Mouse (Mus musculus) MEL (cell line): ENCODE data around the gene Nanos3. TPM values are rescaled to one million over a fixed set of nuclear protein-coding genes. Genes with fewer than 3 reads are reported as not detected.

Experiments
- DNase-seq: peaks from one replicate; pipeline ENCODE4 v3.0.0; 2011; ENCODE audit warnings: low read depth, low spot score
- H3K27ac ChIP-seq: 2 replicates; pipeline ENCODE4 v1.5.1; 2012; ENCODE audit warnings: low read depth, mild to moderate bottlenecking, control low read depth, low read length, moderate library complexity; ENCODE audit not compliant: control insufficient read depth
- H3K27me3 ChIP-seq, 2 experiments: fragments of 150-350 bp in 1 of 2; sonication (generic) in 1 of 2; 2 replicates each; pipeline ENCODE4 v1.6.1; 2012; ENCODE audit warnings: low read length in 2 of 2, mild to moderate bottlenecking in 2 of 2, improper control_type of control experiment in 1 of 2, moderate library complexity in 1 of 2; ENCODE audit not compliant: insufficient read depth in 2 of 2, control insufficient read depth in 1 of 2
- H3K36me3 ChIP-seq, 2 experiments: 2 replicates each; pipeline ENCODE4 v1.6.1; 2012 to 2014; ENCODE audit warnings: low read length in 2 of 2, improper control_type of control experiment in 1 of 2, inconsistent platforms in 1 of 2, mild to moderate bottlenecking in 1 of 2; ENCODE audit not compliant: insufficient read depth in 2 of 2, control insufficient read depth in 1 of 2
- H3K4me1 ChIP-seq, 2 experiments: fragments of 150-350 bp in 1 of 2; sonication (generic) in 1 of 2; 2 replicates each; pipeline ENCODE4 v1.6.1; 2012; ENCODE audit warnings: low read length in 2 of 2, improper control_type of control experiment in 1 of 2, mild to moderate bottlenecking in 1 of 2; ENCODE audit not compliant: insufficient read depth in 2 of 2, control insufficient read depth in 1 of 2
- H3K4me3 ChIP-seq, 2 experiments: fragments of 150-350 bp in 1 of 2; sonication (generic) in 1 of 2; 2 replicates each; pipeline ENCODE4 v1.5.1; 2012; ENCODE audit warnings: low read depth in 2 of 2, low read length in 2 of 2, mild to moderate bottlenecking in 2 of 2, moderate library complexity in 2 of 2, control low read depth in 1 of 2, improper control_type of control experiment in 1 of 2; ENCODE audit not compliant: control insufficient read depth in 1 of 2, insufficient read depth in 1 of 2
- H3K79me2 ChIP-seq: 2 replicates; pipeline ENCODE4 v1.6.1; 2012; ENCODE audit warnings: mild to moderate bottlenecking, low read length, moderate library complexity; ENCODE audit not compliant: control insufficient read depth, poor library complexity, insufficient read depth
- H3K9ac ChIP-seq: 2 replicates; pipeline ENCODE4 v1.6.1; 2012; ENCODE audit warnings: low read depth, mild to moderate bottlenecking, control low read depth, low read length, moderate library complexity; ENCODE audit not compliant: control insufficient read depth, poor library complexity, severe bottlenecking
- H3K9me3 ChIP-seq: fragments of 150-350 bp; sonication (generic); replicated peaks from 2 replicates; pipeline ENCODE4 v1.6.1; 2012; ENCODE audit warnings: mild to moderate bottlenecking, low read length, improper control_type of control experiment, moderate library complexity; ENCODE audit not compliant: insufficient read depth
- BHLHE40 ChIP-seq: IDR thresholded peaks from 2 replicates; pipeline ENCODE4 v1.6.1; 2012; ENCODE audit warnings: low read depth, mild to moderate bottlenecking, inconsistent platforms, low read length, improper control_type of control experiment, borderline replicate concordance
- CHD1 ChIP-seq: IDR thresholded peaks from 2 replicates; pipeline ENCODE4 v1.6.1; 2012; ENCODE audit warnings: low read depth, mild to moderate bottlenecking, inconsistent platforms, low read length, improper control_type of control experiment
- CHD2 ChIP-seq: IDR thresholded peaks from 2 replicates; pipeline ENCODE4 v1.6.1; 2011; ENCODE audit warnings: low read length, improper control_type of control experiment
- E2F4 ChIP-seq: IDR thresholded peaks from 2 replicates; pipeline ENCODE4 v1.6.1; 2011; ENCODE audit warnings: low read depth, low read length, improper control_type of control experiment, borderline replicate concordance
- ELF1 ChIP-seq: IDR thresholded peaks from 2 replicates; pipeline ENCODE4 v1.6.1; 2014; ENCODE audit warnings: low read depth, mild to moderate bottlenecking, inconsistent platforms, low read length, improper control_type of control experiment, moderate library complexity
- ETS1 ChIP-seq: IDR thresholded peaks from 2 replicates; pipeline ENCODE4 v1.6.1; 2012; ENCODE audit warnings: low read depth, mild to moderate bottlenecking, inconsistent platforms, low read length, improper control_type of control experiment, moderate library complexity
- GABPA ChIP-seq: IDR thresholded peaks from 2 replicates; pipeline ENCODE4 v1.6.1; 2012; ENCODE audit warnings: low read depth, mild to moderate bottlenecking, inconsistent platforms, low read length, improper control_type of control experiment, moderate library complexity
- GATA1 ChIP-seq: IDR thresholded peaks from 2 replicates; pipeline ENCODE4 v1.6.1; 2011; ENCODE audit warnings: low read depth, low read length, improper control_type of control experiment
- HCFC1 ChIP-seq: IDR thresholded peaks from 2 replicates; pipeline ENCODE4 v1.6.1; 2012; ENCODE audit warnings: low read depth, mild to moderate bottlenecking, inconsistent platforms, low read length, improper control_type of control experiment, moderate library complexity
- MEF2A ChIP-seq: IDR thresholded peaks from 2 replicates; pipeline ENCODE4 v1.6.1; 2014; ENCODE audit warnings: low read depth, mild to moderate bottlenecking, inconsistent platforms, low read length, improper control_type of control experiment; ENCODE audit not compliant: poor library complexity, insufficient replicate concordance, severe bottlenecking; ENCODE audit errors: extremely low read depth
- MYB ChIP-seq: IDR thresholded peaks from 2 replicates; pipeline ENCODE4 v1.6.1; 2011; ENCODE audit warnings: mild to moderate bottlenecking, low read depth, low read length, improper control_type of control experiment
- POLR2A ChIP-seq, 2 experiments: IDR thresholded peaks; 2 replicates each; pipeline ENCODE4 v1.6.1; 2011 to 2012; ENCODE audit warnings: low read length in 2 of 2, mild to moderate bottlenecking in 2 of 2, control low read depth in 1 of 2, improper control_type of control experiment in 1 of 2, low read depth in 1 of 2, moderate library complexity in 1 of 2; ENCODE audit not compliant: control insufficient read depth in 1 of 2, insufficient read depth in 1 of 2, poor library complexity in 1 of 2
- POLR2AphosphoS5 ChIP-seq: IDR thresholded peaks from 2 replicates; pipeline ENCODE4 v1.6.1; 2012; ENCODE audit warnings: low read depth, borderline replicate concordance, mild to moderate bottlenecking, inconsistent platforms, low read length, moderate library complexity, mixed read lengths
- RCOR1 ChIP-seq: IDR thresholded peaks from 2 replicates; pipeline ENCODE4 v1.6.1; 2012; ENCODE audit warnings: low read depth, mild to moderate bottlenecking, inconsistent platforms, low read length, improper control_type of control experiment
- SIN3A ChIP-seq: IDR thresholded peaks from 2 replicates; pipeline ENCODE4 v1.6.1; 2012; ENCODE audit warnings: low read length, improper control_type of control experiment, inconsistent platforms
- TAL1 ChIP-seq: IDR thresholded peaks from 2 replicates; pipeline ENCODE4 v1.6.1; 2012; ENCODE audit warnings: mild to moderate bottlenecking, inconsistent platforms, low read length, moderate library complexity, mixed read lengths
- USF1 ChIP-seq: IDR thresholded peaks from 2 replicates; pipeline ENCODE4 v1.6.1; 2014; ENCODE audit warnings: low read depth, mild to moderate bottlenecking, inconsistent platforms, low read length, improper control_type of control experiment, moderate library complexity
- USF2 ChIP-seq, 2 experiments: IDR thresholded peaks; 2 replicates each; pipeline ENCODE4 v1.6.1; 2011 to 2012; ENCODE audit warnings: improper control_type of control experiment in 2 of 2, low read length in 2 of 2, borderline replicate concordance in 1 of 2, inconsistent platforms in 1 of 2, low read depth in 1 of 2, mild to moderate bottlenecking in 1 of 2; ENCODE audit not compliant: insufficient read depth in 1 of 2
- ZC3H11A ChIP-seq: IDR thresholded peaks from 2 replicates; pipeline ENCODE4 v1.6.1; 2012; ENCODE audit warnings: low read depth, mild to moderate bottlenecking, inconsistent platforms, low read length, improper control_type of control experiment
- polyA plus RNA-seq, 2 experiments: library from polyadenylated mRNA; stranded (reverse) in 1 of 2; unstranded in 1 of 2; fragments of >175 nt in 1 of 2; fragments of >200 nt in 1 of 2; gene quantifications; 2 replicates each; pipeline versions ENCODE4 v1.2.1 to v1.2.4; 2012; ENCODE audit warnings: low replicate concordance in 2 of 2, low read depth in 1 of 2; ENCODE audit not compliant: insufficient read length in 2 of 2, insufficient read depth in 1 of 2, missing spikeins in 1 of 2
- total RNA-seq: library from RNA; depleted of rRNA; stranded (reverse); fragments of 300-350 nt; gene quantifications from 2 replicates; pipeline ENCODE4 v1.2.3, GENCODE M21; 2012

The Nanos3 gene
- total and polyA plus RNA-seq, 3 experiments: 1.7 to 2.0 TPM; not detected in 1

- TF ChIP-seq ELF1 (no peak), MYB (no peak), POLR2AphosphoS5 (no peak), USF1 (no peak), BHLHE40 (no peak), USF2 (IDR thresholded peaks at IDR 0.05; ENCODE audit: borderline replicate concordance in 1 of 2, insufficient read depth in 1 of 2, low read depth in 1 of 2, low read length in 2 of 2) (no peak), GATA1 (no peak), RCOR1 (no peak), E2F4 (no peak), CHD1 (no peak), CHD2 (no peak), ETS1 (no peak), GABPA (no peak), MEF2A (no peak), POLR2A (IDR thresholded peaks at IDR 0.05; ENCODE audit: control insufficient read depth in 1 of 2, insufficient read depth in 1 of 2, low read depth in 1 of 2, low read length in 2 of 2, poor library complexity in 1 of 2) (no peak)
- H3K27me3 ChIP-seq: no peaks in the 10 kb centered on the region
- H3K27ac ChIP-seq: no peak overlapping the region
- peaks cover 1% of the 10 kb centered on the region; the same call in 1 of the 2 replicates for H3K79me2 ChIP-seq
- H3K4me1 ChIP-seq: peaks cover 4 to 12% of the 10 kb centered on the region in 2 experiments
- peaks cover 0 to 8% of the 10 kb centered on the region in 2 experiments; a peak in 2 of 4 replicates for H3K36me3 ChIP-seq
- H3K9ac ChIP-seq: no peak overlapping the region
- H3K4me3 ChIP-seq: no peak overlapping the region
- no peaks in the 10 kb centered on the region for H3K9me3 ChIP-seq
- DNase-seq: no peak
Observed at GRCm38 (mm10) chr8:84189603-84190002, 4.6 kb upstream of the Nanos3 start.

- H3K9me3 ChIP-seq: no peaks in the 10 kb centered on the region
- H3K9ac ChIP-seq: no peak overlapping the region
- no peak overlapping the region for H3K4me3 ChIP-seq
- TF ChIP-seq SIN3A (no peak), ZC3H11A (no peak), HCFC1 (no peak), TAL1 (no peak)
- DNase-seq: no peak
- H3K27me3 ChIP-seq: no peaks in the 10 kb centered on the region
- H3K4me1 ChIP-seq: peaks cover 3 to 17% of the 10 kb centered on the region in 2 experiments
- H3K27ac ChIP-seq: no peak overlapping the region
- H3K36me3 ChIP-seq: peaks cover 0 to 8% of the 10 kb centered on the region in 2 experiments; a peak in 2 of 4 replicates
- H3K79me2 ChIP-seq: peaks cover 6% of the 10 kb centered on the region; the same call in 1 of the 2 replicates
Observed at GRCm38 (mm10) chr8:84188671-84189070, 3.7 kb upstream of the Nanos3 start.
